Mouse (Mus musculus): ENCODE data around the gene Pakap. TPM values are rescaled to one million over a fixed set of nuclear protein-coding genes. Genes with fewer than 3 reads are reported as not detected.
A peak's percentile ranks its signal among the peaks of the same experiment; 100 is the strongest.

Pakap gene
- polyA plus RNA-seq, 1 experiment from 2014 or later = 25.4 TPM

GRCm38 (mm10) chr4:57565283-57565682 is 2.7 kb upstream of the Pakap start:
- DNase-seq (ENCODE audit: low spot score) = no peak
- H3K4me3 ChIP-seq (ENCODE audit: low read depth, low read length) = no peak overlapping the region
- no peaks in the 10 kb centered on the region for H3K27me3 ChIP-seq (replicated peaks; ENCODE audit: control insufficient read depth, insufficient read depth, low read length)
- peaks cover 28% of the 10 kb centered on the region for H3K4me1 ChIP-seq (ENCODE audit: control insufficient read depth, insufficient read depth, low read length)
- H3K36me3 ChIP-seq (ENCODE audit: control insufficient read depth, insufficient read depth, low read length) = no peaks in the 10 kb centered on the region
- H3K27ac ChIP-seq (replicated peaks; ENCODE audit: low read depth, low read length) = no peak overlapping the region
- 65% methylated on average over 1 of the region's 1 CpGs for whole genome bisulfite sequencing
- no peaks in the 10 kb centered on the region for H3K9me3 ChIP-seq (ENCODE audit: control insufficient read depth, low read length)
- no peak overlapping the region for H3K9ac ChIP-seq (ENCODE audit: low read depth, low read length)
- no peak for ATAC-seq (ENCODE audit: low read depth)
- H3K4me2 ChIP-seq (ENCODE audit: low read depth, low read length) = no peak overlapping the region

- no peaks in the 10 kb centered on the region for H3K36me3 ChIP-seq (ENCODE audit: control insufficient read depth, insufficient read depth, low read length)
- no peak overlapping the region for H3K4me2 ChIP-seq (ENCODE audit: low read depth, low read length)
- DNase-seq (ENCODE audit: low spot score) (no peak), ATAC-seq (ENCODE audit: low read depth) (no peak)
- H3K4me1 ChIP-seq (ENCODE audit: control insufficient read depth, insufficient read depth, low read length) = peaks cover 28% of the 10 kb centered on the region
- H3K4me3 ChIP-seq (ENCODE audit: low read depth, low read length) = no peak overlapping the region
- H3K9ac ChIP-seq (ENCODE audit: low read depth, low read length) = no peak overlapping the region
- 52% methylated on average over 2 of the region's 2 CpGs for WGBS
- H3K27ac ChIP-seq (replicated peaks; ENCODE audit: low read depth, low read length) = no peak overlapping the region
- H3K27me3 ChIP-seq (replicated peaks; ENCODE audit: control insufficient read depth, insufficient read depth, low read length) = no peaks in the 10 kb centered on the region
- H3K9me3 ChIP-seq (ENCODE audit: control insufficient read depth, low read length) = no peaks in the 10 kb centered on the region
Measured at GRCm38 (mm10) chr4:57565811-57566210, 2.2 kb upstream of the Pakap start.

- DNase-seq (ENCODE audit: low spot score) = no peak
- H3K27ac ChIP-seq (replicated peaks; ENCODE audit: low read depth, low read length) = peak overlapping the region; percentile 91
- H3K9me3 ChIP-seq (ENCODE audit: control insufficient read depth, low read length) = no peaks in the 10 kb centered on the region
- no peaks in the 10 kb centered on the region for H3K27me3 ChIP-seq (replicated peaks; ENCODE audit: control insufficient read depth, insufficient read depth, low read length)
- H3K36me3 ChIP-seq (ENCODE audit: control insufficient read depth, insufficient read depth, low read length) = no peaks in the 10 kb centered on the region
- ATAC-seq (ENCODE audit: low read depth) = peak; percentile 13
- H3K4me2 ChIP-seq (ENCODE audit: low read depth, low read length) = peak overlapping the region; percentile 76
- peak overlapping the region; percentile 80 for H3K9ac ChIP-seq (ENCODE audit: low read depth, low read length)
- 18% methylated on average over 17 of the region's 19 CpGs for WGBS
- peak overlapping the region; percentile 59 for H3K4me3 ChIP-seq (ENCODE audit: low read depth, low read length)
- peaks cover 22% of the 10 kb centered on the region for H3K4me1 ChIP-seq (ENCODE audit: control insufficient read depth, insufficient read depth, low read length)
Measured at GRCm38 (mm10) chr4:57568268-57569068, 489 bp downstream of the Pakap start.

GRCm38 (mm10) chr4:57569069-57569355 is 1.0 kb downstream of the Pakap start:
- ATAC-seq (ENCODE audit: low read depth) (no peak), DNase-seq (ENCODE audit: low spot score) (peak; percentile 78)
- Histone ChIP-seq H3K4me1 (ENCODE audit: control insufficient read depth, insufficient read depth, low read length) (peaks cover 22% of the 10 kb centered on the region), H3K4me2 (ENCODE audit: low read depth, low read length) (peak overlapping the region; percentile 76), H3K9ac (ENCODE audit: low read depth, low read length) (peak overlapping the region; percentile 80), H3K27me3 (replicated peaks; ENCODE audit: control insufficient read depth, insufficient read depth, low read length) (no peaks in the 10 kb centered on the region), H3K4me3 (ENCODE audit: low read depth, low read length) (peak overlapping the region; percentile 59), H3K27ac (replicated peaks; ENCODE audit: low read depth, low read length) (peak overlapping the region; percentile 91), H3K9me3 (ENCODE audit: control insufficient read depth, low read length) (no peaks in the 10 kb centered on the region), H3K36me3 (ENCODE audit: control insufficient read depth, insufficient read depth, low read length) (no peaks in the 10 kb centered on the region)
- 37% methylated on average over 4 of the region's 4 CpGs for WGBS

GRCm38 (mm10) chr4:57569711-57570110 is 1.7 kb downstream of the Pakap start:
- peak overlapping the region; percentile 91; the same call in 1 of the 2 replicates for H3K27ac ChIP-seq (replicated peaks; ENCODE audit: low read depth, low read length)
- no peak for ATAC-seq (ENCODE audit: low read depth)

GRCm38 (mm10) chr4:57570229-57570628 is 2.2 kb downstream of the Pakap start:
- no peak for ATAC-seq (ENCODE audit: low read depth)

More at GRCm38 (mm10) chr4:57569711-57570110, 1.7 kb downstream of the Pakap start:
- Histone ChIP-seq H3K4me3 (ENCODE audit: low read depth, low read length) (peak overlapping the region; percentile 59), H3K4me1 (ENCODE audit: control insufficient read depth, insufficient read depth, low read length) (peaks cover 22% of the 10 kb centered on the region), H3K36me3 (ENCODE audit: control insufficient read depth, insufficient read depth, low read length) (no peaks in the 10 kb centered on the region), H3K4me2 (ENCODE audit: low read depth, low read length) (peak overlapping the region; percentile 76), H3K27me3 (replicated peaks; ENCODE audit: control insufficient read depth, insufficient read depth, low read length) (no peaks in the 10 kb centered on the region), H3K9me3 (ENCODE audit: control insufficient read depth, low read length) (no peaks in the 10 kb centered on the region), H3K9ac (ENCODE audit: low read depth, low read length) (peak overlapping the region; percentile 80; the same call in 1 of the 2 replicates)
- WGBS = 37% methylated on average over 6 of the region's 6 CpGs
- DNase-seq (ENCODE audit: low spot score) = peak; percentile 62

GRCm38 (mm10) chr4:57574181-57574580 is 6.2 kb downstream of the Pakap start:
- no peaks in the 10 kb centered on the region for H3K36me3 ChIP-seq (ENCODE audit: control insufficient read depth, insufficient read depth, low read length)
- H3K4me2 ChIP-seq (ENCODE audit: low read depth, low read length) = no peak overlapping the region
- no peak overlapping the region for H3K27ac ChIP-seq (replicated peaks; ENCODE audit: low read depth, low read length)
- 95% methylated on average over 3 of the region's 3 CpGs for WGBS
- H3K27me3 ChIP-seq (replicated peaks; ENCODE audit: control insufficient read depth, insufficient read depth, low read length) = no peaks in the 10 kb centered on the region
- H3K9me3 ChIP-seq (ENCODE audit: control insufficient read depth, low read length) = no peaks in the 10 kb centered on the region
- DNase-seq (ENCODE audit: low spot score) = no peak
- ATAC-seq (ENCODE audit: low read depth) = no peak
- H3K9ac ChIP-seq (ENCODE audit: low read depth, low read length) = no peak overlapping the region
- H3K4me1 ChIP-seq (ENCODE audit: control insufficient read depth, insufficient read depth, low read length) = peaks cover 19% of the 10 kb centered on the region
- H3K4me3 ChIP-seq (ENCODE audit: low read depth, low read length) = no peak overlapping the region

More at GRCm38 (mm10) chr4:57570229-57570628, 2.2 kb downstream of the Pakap start:
- H3K4me2 ChIP-seq (ENCODE audit: low read depth, low read length) = peak overlapping the region; percentile 76
- H3K27me3 ChIP-seq (replicated peaks; ENCODE audit: control insufficient read depth, insufficient read depth, low read length) = no peaks in the 10 kb centered on the region
- 45% methylated on average over 3 of the region's 3 CpGs for WGBS
- H3K4me1 ChIP-seq (ENCODE audit: control insufficient read depth, insufficient read depth, low read length) = peaks cover 22% of the 10 kb centered on the region
- H3K36me3 ChIP-seq (ENCODE audit: control insufficient read depth, insufficient read depth, low read length) = no peaks in the 10 kb centered on the region
- H3K4me3 ChIP-seq (ENCODE audit: low read depth, low read length) = no peak overlapping the region
- H3K27ac ChIP-seq (replicated peaks; ENCODE audit: low read depth, low read length) = no peak overlapping the region
- H3K9ac ChIP-seq (ENCODE audit: low read depth, low read length) = no peak overlapping the region
- no peak for DNase-seq (ENCODE audit: low spot score)
- no peaks in the 10 kb centered on the region for H3K9me3 ChIP-seq (ENCODE audit: control insufficient read depth, low read length)

GRCm38 (mm10) chr4:57574646-57575045 is 6.7 kb downstream of the Pakap start:
- 76% methylated on average over 6 of the region's 6 CpGs for WGBS
- H3K27me3 ChIP-seq (replicated peaks; ENCODE audit: control insufficient read depth, insufficient read depth, low read length) = no peaks in the 10 kb centered on the region
- H3K4me2 ChIP-seq (ENCODE audit: low read depth, low read length) = no peak overlapping the region
- no peak for ATAC-seq (ENCODE audit: low read depth)
- H3K27ac ChIP-seq (replicated peaks; ENCODE audit: low read depth, low read length) = no peak overlapping the region
- peaks cover 14% of the 10 kb centered on the region for H3K4me1 ChIP-seq (ENCODE audit: control insufficient read depth, insufficient read depth, low read length)
- no peaks in the 10 kb centered on the region for H3K9me3 ChIP-seq (ENCODE audit: control insufficient read depth, low read length)
- no peak for DNase-seq (ENCODE audit: low spot score)
- no peak overlapping the region for H3K4me3 ChIP-seq (ENCODE audit: low read depth, low read length)
- H3K9ac ChIP-seq (ENCODE audit: low read depth, low read length) = no peak overlapping the region
- H3K36me3 ChIP-seq (ENCODE audit: control insufficient read depth, insufficient read depth, low read length) = no peaks in the 10 kb centered on the region

- ATAC-seq (ENCODE audit: low read depth) (no peak), DNase-seq (ENCODE audit: low spot score) (no peak)
- H3K27ac ChIP-seq (replicated peaks; ENCODE audit: low read depth, low read length) = no peak overlapping the region
- H3K4me1 ChIP-seq (ENCODE audit: control insufficient read depth, insufficient read depth, low read length) = peaks cover 4% of the 10 kb centered on the region
- 69% methylated on average over 5 of the region's 5 CpGs for WGBS
- H3K4me3 ChIP-seq (ENCODE audit: low read depth, low read length) = no peak overlapping the region
- H3K4me2 ChIP-seq (ENCODE audit: low read depth, low read length) = no peak overlapping the region
- no peaks in the 10 kb centered on the region for H3K27me3 ChIP-seq (replicated peaks; ENCODE audit: control insufficient read depth, insufficient read depth, low read length)
- no peaks in the 10 kb centered on the region for H3K9me3 ChIP-seq (ENCODE audit: control insufficient read depth, low read length)
- no peak overlapping the region for H3K9ac ChIP-seq (ENCODE audit: low read depth, low read length)
- no peaks in the 10 kb centered on the region for H3K36me3 ChIP-seq (ENCODE audit: control insufficient read depth, insufficient read depth, low read length)
Measured at GRCm38 (mm10) chr4:57575686-57576085, 7.7 kb downstream of the Pakap start.
